Mouse (Mus musculus) MEL (cell line): ENCODE results near the gene Msi2. TPM values are rescaled to one million over a fixed set of nuclear protein-coding genes. Genes with fewer than 3 reads are reported as not detected.
A peak's percentile ranks its signal among the peaks of the same experiment; 100 is the strongest.

Source experiments
- DNase-seq: peaks from one replicate; pipeline ENCODE4 v3.0.0; 2011; ENCODE audit warnings: low read depth, low spot score
- H3K27ac ChIP-seq: 2 replicates; pipeline ENCODE4 v1.5.1; 2012; ENCODE audit warnings: low read depth, mild to moderate bottlenecking, control low read depth, low read length, moderate library complexity; ENCODE audit not compliant: control insufficient read depth
- H3K27me3 ChIP-seq, 2 experiments: fragments of 150-350 bp in 1 of 2; sonication (generic) in 1 of 2; 2 replicates each; pipeline ENCODE4 v1.6.1; 2012; ENCODE audit warnings: low read length in 2 of 2, mild to moderate bottlenecking in 2 of 2, improper control_type of control experiment in 1 of 2, moderate library complexity in 1 of 2; ENCODE audit not compliant: insufficient read depth in 2 of 2, control insufficient read depth in 1 of 2
- H3K36me3 ChIP-seq, 2 experiments: 2 replicates each; pipeline ENCODE4 v1.6.1; 2012 to 2014; ENCODE audit warnings: low read length in 2 of 2, improper control_type of control experiment in 1 of 2, inconsistent platforms in 1 of 2, mild to moderate bottlenecking in 1 of 2; ENCODE audit not compliant: insufficient read depth in 2 of 2, control insufficient read depth in 1 of 2
- H3K4me1 ChIP-seq, 2 experiments: fragments of 150-350 bp in 1 of 2; sonication (generic) in 1 of 2; 2 replicates each; pipeline ENCODE4 v1.6.1; 2012; ENCODE audit warnings: low read length in 2 of 2, improper control_type of control experiment in 1 of 2, mild to moderate bottlenecking in 1 of 2; ENCODE audit not compliant: insufficient read depth in 2 of 2, control insufficient read depth in 1 of 2
- H3K4me3 ChIP-seq, 2 experiments: fragments of 150-350 bp in 1 of 2; sonication (generic) in 1 of 2; 2 replicates each; pipeline ENCODE4 v1.5.1; 2012; ENCODE audit warnings: low read depth in 2 of 2, low read length in 2 of 2, mild to moderate bottlenecking in 2 of 2, moderate library complexity in 2 of 2, control low read depth in 1 of 2, improper control_type of control experiment in 1 of 2; ENCODE audit not compliant: control insufficient read depth in 1 of 2, insufficient read depth in 1 of 2
- H3K79me2 ChIP-seq: 2 replicates; pipeline ENCODE4 v1.6.1; 2012; ENCODE audit warnings: mild to moderate bottlenecking, low read length, moderate library complexity; ENCODE audit not compliant: control insufficient read depth, poor library complexity, insufficient read depth
- H3K9ac ChIP-seq: 2 replicates; pipeline ENCODE4 v1.6.1; 2012; ENCODE audit warnings: low read depth, mild to moderate bottlenecking, control low read depth, low read length, moderate library complexity; ENCODE audit not compliant: control insufficient read depth, poor library complexity, severe bottlenecking
- H3K9me3 ChIP-seq: fragments of 150-350 bp; sonication (generic); replicated peaks from 2 replicates; pipeline ENCODE4 v1.6.1; 2012; ENCODE audit warnings: mild to moderate bottlenecking, low read length, improper control_type of control experiment, moderate library complexity; ENCODE audit not compliant: insufficient read depth
- BHLHE40 ChIP-seq: IDR thresholded peaks from 2 replicates; pipeline ENCODE4 v1.6.1; 2012; ENCODE audit warnings: low read depth, mild to moderate bottlenecking, inconsistent platforms, low read length, improper control_type of control experiment, borderline replicate concordance
- E2F4 ChIP-seq: IDR thresholded peaks from 2 replicates; pipeline ENCODE4 v1.6.1; 2011; ENCODE audit warnings: low read depth, low read length, improper control_type of control experiment, borderline replicate concordance
- EP300 ChIP-seq, 2 experiments: IDR thresholded peaks; 2 replicates each; pipeline ENCODE4 v1.6.1; 2011; ENCODE audit warnings: improper control_type of control experiment in 2 of 2, low read length in 2 of 2, low read depth in 1 of 2, mild to moderate bottlenecking in 1 of 2
- ETS1 ChIP-seq: IDR thresholded peaks from 2 replicates; pipeline ENCODE4 v1.6.1; 2012; ENCODE audit warnings: low read depth, mild to moderate bottlenecking, inconsistent platforms, low read length, improper control_type of control experiment, moderate library complexity
- GATA1 ChIP-seq: IDR thresholded peaks from 2 replicates; pipeline ENCODE4 v1.6.1; 2011; ENCODE audit warnings: low read depth, low read length, improper control_type of control experiment
- HCFC1 ChIP-seq: IDR thresholded peaks from 2 replicates; pipeline ENCODE4 v1.6.1; 2012; ENCODE audit warnings: low read depth, mild to moderate bottlenecking, inconsistent platforms, low read length, improper control_type of control experiment, moderate library complexity
- KAT2A ChIP-seq: conservative IDR thresholded peaks from 2 replicates; pipeline ENCODE4 v1.6.1; 2012; ENCODE audit warnings: low read depth, low read length, improper control_type of control experiment, inconsistent platforms
- MAFK ChIP-seq: IDR thresholded peaks from 2 replicates; pipeline ENCODE4 v1.6.1; 2011; ENCODE audit warnings: low read depth, mild to moderate bottlenecking, low read length, improper control_type of control experiment, borderline replicate concordance
- MAX ChIP-seq: IDR thresholded peaks from 2 replicates; pipeline ENCODE4 v1.6.1; 2011; ENCODE audit warnings: low read length, improper control_type of control experiment
- MAZ ChIP-seq: IDR thresholded peaks from 2 replicates; pipeline ENCODE4 v1.6.1; 2012; ENCODE audit warnings: low read depth, mild to moderate bottlenecking, inconsistent platforms, low read length, improper control_type of control experiment
- MXI1 ChIP-seq: IDR thresholded peaks from 2 replicates; pipeline ENCODE4 v1.6.1; 2011; ENCODE audit warnings: mild to moderate bottlenecking, low read depth, low read length, improper control_type of control experiment
- MYB ChIP-seq: IDR thresholded peaks from 2 replicates; pipeline ENCODE4 v1.6.1; 2011; ENCODE audit warnings: mild to moderate bottlenecking, low read depth, low read length, improper control_type of control experiment
- NELFE ChIP-seq: IDR thresholded peaks from 2 replicates; pipeline ENCODE4 v1.6.1; 2011; ENCODE audit warnings: low read depth, low read length, improper control_type of control experiment
- NRF1 ChIP-seq: IDR thresholded peaks from 2 replicates; pipeline ENCODE4 v1.6.1; 2014; ENCODE audit warnings: low read depth, mild to moderate bottlenecking, inconsistent platforms, low read length, improper control_type of control experiment, moderate library complexity; ENCODE audit not compliant: poor library complexity, insufficient read depth, severe bottlenecking
- RAD21 ChIP-seq: IDR thresholded peaks from 2 replicates; pipeline ENCODE4 v1.6.1; 2011; ENCODE audit warnings: mild to moderate bottlenecking, low read depth, low read length, improper control_type of control experiment
- TAL1 ChIP-seq: IDR thresholded peaks from 2 replicates; pipeline ENCODE4 v1.6.1; 2012; ENCODE audit warnings: mild to moderate bottlenecking, inconsistent platforms, low read length, moderate library complexity, mixed read lengths
- TCF12 ChIP-seq: IDR thresholded peaks from 2 replicates; pipeline ENCODE4 v1.6.1; 2014; ENCODE audit warnings: low read depth, mild to moderate bottlenecking, inconsistent platforms, low read length, improper control_type of control experiment, moderate library complexity
- UBTF ChIP-seq: IDR thresholded peaks from 2 replicates; pipeline ENCODE4 v1.6.1; 2012; ENCODE audit warnings: low read depth, mild to moderate bottlenecking, inconsistent platforms, low read length, improper control_type of control experiment, moderate library complexity, borderline replicate concordance; ENCODE audit not compliant: insufficient read depth
- ZNF384 ChIP-seq: IDR thresholded peaks from 2 replicates; pipeline ENCODE4 v1.6.1; 2012; ENCODE audit warnings: low read depth, mild to moderate bottlenecking, inconsistent platforms, low read length, improper control_type of control experiment
- polyA plus RNA-seq, 2 experiments: library from polyadenylated mRNA; stranded (reverse) in 1 of 2; unstranded in 1 of 2; fragments of >175 nt in 1 of 2; fragments of >200 nt in 1 of 2; gene quantifications; 2 replicates each; pipeline versions ENCODE4 v1.2.1 to v1.2.4; 2012; ENCODE audit warnings: low replicate concordance in 2 of 2, low read depth in 1 of 2; ENCODE audit not compliant: insufficient read length in 2 of 2, insufficient read depth in 1 of 2, missing spikeins in 1 of 2
- total RNA-seq: library from RNA; depleted of rRNA; stranded (reverse); fragments of 300-350 nt; gene quantifications from 2 replicates; pipeline ENCODE4 v1.2.3, GENCODE M21; 2012

The Msi2 gene
- total and polyA plus RNA-seq, 3 experiments = 16.2 to 29.7 TPM; not detected in 1

DNA sequence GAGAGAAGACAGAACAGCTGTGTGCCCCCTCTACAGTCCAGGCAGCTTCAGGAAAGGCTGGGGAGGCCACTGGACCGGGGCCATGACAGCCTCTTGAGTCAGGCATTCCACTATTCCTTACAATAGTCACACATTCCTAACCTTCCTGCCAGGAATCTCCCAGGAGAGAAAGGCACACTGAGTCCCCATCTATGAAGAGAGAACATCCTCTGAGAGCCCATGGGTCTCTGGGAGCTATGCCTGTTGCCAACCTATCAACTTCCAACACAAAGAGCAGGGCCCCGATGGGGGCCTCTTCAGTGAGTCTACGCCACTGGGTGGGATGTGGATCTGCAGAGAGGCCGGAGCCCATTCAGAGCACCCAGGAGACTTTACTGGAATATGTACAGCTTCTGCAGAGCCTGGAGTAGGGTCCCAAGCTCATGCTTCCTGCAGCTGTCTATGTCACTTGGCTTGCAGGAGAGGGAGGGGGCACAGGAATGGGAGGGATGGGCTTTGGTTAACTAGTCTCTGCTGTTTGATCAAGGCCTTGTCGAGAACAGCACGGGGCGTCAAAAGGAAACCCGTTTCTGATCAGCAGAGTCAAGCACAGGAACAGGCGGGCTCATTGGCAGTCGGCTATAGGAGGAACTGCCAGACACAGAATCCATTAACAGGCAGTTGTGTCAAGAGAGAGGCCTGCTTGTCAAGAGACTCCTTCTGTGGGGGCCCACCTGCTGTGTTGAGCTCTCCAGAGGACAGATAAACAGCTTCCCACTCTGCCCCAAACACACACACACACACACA, 193.3 kb downstream of the Msi2 start (continued):
- TF ChIP-seq UBTF (no peak), NRF1 (no peak), BHLHE40 (no peak), MYB (no peak), MAX (peak; percentile 82), EP300 (IDR thresholded peaks at IDR 0.05; ENCODE audit: low read depth in 1 of 2, low read length in 2 of 2) (peak; percentile 35 to 63; a peak in 3 of 4 replicates), KAT2A (no peak), RAD21 (no peak), ETS1 (peak; percentile 62; the same call in 1 of the 2 replicates)

DNA sequence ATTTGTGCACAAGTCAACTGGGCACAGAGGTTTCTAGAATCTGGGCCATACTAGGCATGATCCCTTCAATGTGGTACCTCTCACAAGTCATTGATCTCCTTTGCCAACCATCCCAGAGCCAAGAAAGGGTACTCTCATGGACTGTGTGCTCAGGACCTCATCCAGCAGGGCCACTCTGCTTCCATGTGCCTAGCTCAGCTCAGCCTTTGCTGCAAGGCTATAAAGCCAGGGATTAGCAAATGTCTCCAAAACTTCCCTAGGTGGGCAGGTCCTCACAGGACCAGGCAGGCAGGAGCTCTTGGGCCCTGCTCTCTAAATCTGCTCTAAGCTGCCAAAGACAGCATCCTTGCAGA, 193.9 kb downstream of the Msi2 start:
- no peak for TF ChIP-seq HCFC1
- no peak for TF ChIP-seq NELFE
- no peak for TF ChIP-seq TAL1
- no peak for TF ChIP-seq KAT2A
- TF ChIP-seq MAFK = no peak
- no peak for TF ChIP-seq ZNF384
- TF ChIP-seq MAZ = no peak
- no peak for TF ChIP-seq TCF12
- TF ChIP-seq GATA1 = no peak
- TF ChIP-seq E2F4 = no peak
- TF ChIP-seq MXI1 = no peak
- peaks cover 2 to 17% of the 10 kb centered on the region in 2 experiments; a peak in 3 of 4 replicates for H3K36me3 ChIP-seq
- no peak overlapping the region for H3K4me3 ChIP-seq
- DNase-seq = no peak
- peak overlapping the region; percentile 27 for H3K27ac ChIP-seq
- no peaks in the 10 kb centered on the region for H3K79me2 ChIP-seq
- H3K4me1 ChIP-seq = peaks cover 12 to 16% of the 10 kb centered on the region in 2 experiments
- H3K27me3 ChIP-seq = no peaks in the 10 kb centered on the region
- H3K9me3 ChIP-seq = no peaks in the 10 kb centered on the region
- H3K9ac ChIP-seq = no peak overlapping the region
